Mouse (Mus musculus): Measurements from ENCODE around the gene Igsf23. TPM values are rescaled to one million over a fixed set of nuclear protein-coding genes. Genes with fewer than 3 reads are reported as not detected.
A peak's percentile ranks its signal among the peaks of the same experiment; 100 is the strongest.
"Not testable (repeated sequence)": the region's sequence is repeated elsewhere in the genome, so short reads cannot be mapped to it uniquely, and the experiment has no call there.

Igsf23 gene
- total RNA-seq, 2 experiments from 2014 or later: 0.28 TPM; not detected in 1

DNA sequence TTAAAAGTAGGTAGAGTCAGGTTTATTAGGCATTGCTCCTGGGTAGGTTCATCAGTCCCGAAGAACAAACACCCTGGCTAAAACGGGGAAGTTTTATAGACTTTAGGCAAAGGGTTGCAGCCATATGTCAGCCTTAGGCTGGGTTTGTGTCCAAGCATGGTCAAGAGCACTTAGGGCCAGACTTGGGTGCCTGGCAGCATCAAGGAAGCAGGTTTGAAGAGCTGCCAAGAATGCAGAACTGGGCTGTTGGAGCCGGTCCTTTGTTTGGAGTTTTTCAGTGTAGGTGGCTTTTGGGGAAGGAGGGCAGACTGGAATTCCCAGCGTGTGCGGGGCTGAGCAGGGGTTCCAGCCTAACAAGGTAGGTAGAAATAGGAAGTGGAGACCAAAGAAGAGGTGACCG, 14.6 kb downstream of the Igsf23 start:
- DNase-seq (ENCODE audit: low spot score in 2 of 2): no peak

DNA sequence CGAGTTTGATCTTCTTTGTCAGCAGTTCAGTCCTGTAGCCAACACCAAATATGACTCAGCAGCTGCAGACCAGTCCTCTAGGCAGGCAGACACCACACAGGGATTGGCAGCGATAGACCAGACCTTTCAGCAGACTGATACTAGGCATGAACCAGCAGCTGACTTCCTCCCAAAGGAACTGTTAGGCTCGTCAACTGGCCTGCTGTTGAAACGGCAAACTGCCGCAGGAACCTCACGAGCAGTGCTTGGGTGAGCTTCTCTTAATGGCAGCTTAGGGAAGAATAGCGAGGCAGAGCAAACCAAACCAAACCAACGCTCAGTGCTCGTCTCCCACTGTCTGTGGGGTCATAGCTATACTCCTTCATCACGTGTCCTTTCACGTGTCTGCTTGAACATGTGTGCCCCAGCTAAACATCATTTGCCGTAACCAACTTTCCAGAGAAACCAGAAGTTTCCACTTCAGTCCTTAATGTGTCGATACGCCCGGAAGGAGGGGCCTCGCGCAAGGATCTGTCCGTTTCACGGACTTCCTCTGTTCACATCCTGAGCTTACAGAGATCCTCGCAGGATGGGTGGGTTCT, 15.3 kb downstream of the Igsf23 start:
- DNase-seq (ENCODE audit: low spot score in 2 of 2): no peak

DNA sequence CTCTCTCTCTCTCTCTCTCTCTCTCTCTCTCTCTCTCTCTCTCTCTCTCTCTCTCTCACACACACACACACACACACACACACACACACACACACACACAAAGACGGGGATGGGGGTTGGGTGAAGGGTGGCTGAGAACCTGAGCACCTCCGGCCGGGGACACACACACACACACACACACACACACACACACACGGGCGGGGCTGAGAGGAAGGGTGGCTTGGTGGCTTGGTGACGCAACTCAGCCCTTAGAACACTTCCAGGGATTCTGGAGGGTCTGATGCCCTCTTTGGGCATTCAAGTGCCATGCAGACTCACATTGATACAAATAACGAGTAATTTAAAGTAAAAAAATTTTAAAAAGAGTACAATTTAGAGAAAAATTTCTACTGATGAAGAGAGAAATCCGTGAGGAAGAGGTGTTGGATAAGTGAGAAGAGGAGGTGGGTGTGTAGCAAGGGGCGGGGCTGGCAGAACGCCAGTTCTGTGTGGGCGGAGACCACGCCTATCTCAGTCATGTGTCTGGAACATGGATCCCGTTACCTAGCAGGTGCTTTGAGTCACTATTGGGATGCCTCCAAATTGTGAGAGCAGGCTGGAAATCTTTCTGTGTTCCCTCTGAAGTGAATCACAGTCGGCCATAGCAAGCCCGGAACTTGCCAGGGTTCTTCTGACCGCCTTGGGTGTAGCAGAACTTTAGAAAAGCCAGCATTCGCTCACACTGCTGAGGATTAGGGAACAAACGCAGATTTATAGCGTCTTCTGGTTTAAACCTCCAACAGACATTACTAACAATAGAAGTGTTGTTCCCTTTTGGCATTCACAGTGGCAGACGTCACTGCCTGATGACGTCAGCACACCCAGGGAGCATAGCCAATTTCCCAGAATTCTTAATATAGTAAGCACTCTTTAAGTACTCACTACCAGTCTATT, 17.4 kb downstream of the Igsf23 start:
- no peak for DNase-seq (ENCODE audit: low spot score in 2 of 2)

DNA sequence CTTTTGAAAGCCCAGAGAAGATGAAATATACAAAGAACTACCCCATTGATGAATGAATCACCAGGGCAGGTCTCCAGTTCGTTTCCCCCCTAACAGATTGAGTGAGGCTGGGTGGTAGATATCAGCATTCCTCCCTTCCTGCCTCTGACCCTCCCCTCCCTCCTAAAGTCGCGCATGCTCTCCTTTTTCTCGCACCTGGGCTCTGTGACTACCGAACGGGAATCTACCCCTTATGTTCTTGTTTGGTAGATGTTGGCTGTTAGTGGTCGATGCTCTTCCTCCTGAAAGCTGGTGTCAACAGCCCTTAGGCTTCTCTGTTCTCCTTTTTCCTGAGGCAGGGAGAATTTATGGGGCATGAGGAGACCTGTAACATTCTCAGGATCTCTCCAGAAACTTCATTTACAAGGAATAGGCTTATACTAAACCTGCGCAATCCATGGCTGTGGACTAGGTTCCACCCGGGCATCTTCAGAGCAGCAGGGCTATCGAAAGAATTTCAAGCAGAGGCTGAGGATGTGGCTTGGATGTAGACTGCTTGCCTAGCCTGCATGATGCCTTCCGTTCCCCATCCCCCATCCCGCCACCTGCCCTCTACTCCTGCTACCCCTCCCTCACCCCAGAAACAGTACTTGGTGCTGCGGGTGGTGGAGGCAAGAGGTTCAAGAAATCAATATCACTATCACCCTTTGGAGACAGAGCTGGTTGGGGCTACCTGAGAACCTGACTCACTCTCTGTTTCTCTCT, 18.3 kb downstream of the Igsf23 start:
- no peak for DNase-seq (ENCODE audit: low spot score in 2 of 2)

DNA sequence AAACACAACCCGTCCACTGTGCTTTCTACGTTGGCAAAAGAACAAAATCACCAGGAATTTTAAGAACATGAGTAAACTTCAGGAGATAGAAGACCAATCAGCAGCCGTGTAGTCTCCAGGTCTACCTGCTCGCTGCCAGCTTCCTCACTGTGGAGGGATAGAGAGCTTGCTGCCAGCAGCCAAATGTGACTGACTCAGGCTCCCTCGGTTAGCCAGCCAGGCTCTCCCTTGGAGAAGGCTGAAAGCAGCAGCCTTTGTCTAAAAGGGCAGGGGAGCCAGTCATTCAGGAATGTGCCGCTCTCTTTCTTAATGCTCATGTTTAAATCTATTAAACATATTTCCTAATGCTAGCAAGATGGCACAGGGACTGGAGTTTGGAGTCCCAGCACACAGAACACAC, 20.1 kb downstream of the Igsf23 start:
- DNase-seq (ENCODE audit: low spot score in 2 of 2): not testable (repeated sequence)

DNA sequence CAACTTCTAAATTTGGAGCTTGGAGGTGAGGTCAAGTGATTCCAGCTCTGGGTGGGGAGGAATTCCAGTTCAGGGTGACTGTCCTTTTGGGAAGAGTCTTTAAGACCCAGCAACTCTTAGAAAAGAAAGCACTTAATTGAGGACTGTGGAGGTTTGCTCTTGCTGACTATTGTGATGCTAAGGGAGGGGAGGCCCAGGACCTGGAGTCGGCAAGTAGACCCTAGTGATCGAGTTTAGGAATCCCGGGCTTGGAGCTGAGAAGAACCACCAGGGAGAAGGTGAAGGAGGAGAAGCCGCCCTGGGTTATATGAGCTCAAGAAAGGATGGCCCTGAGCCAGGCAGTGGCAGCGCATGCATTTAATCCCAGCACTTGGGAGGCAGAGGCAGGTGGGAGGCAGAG, 22.1 kb downstream of the Igsf23 start:
- DNase-seq (ENCODE audit: low spot score in 2 of 2): no peak

DNA sequence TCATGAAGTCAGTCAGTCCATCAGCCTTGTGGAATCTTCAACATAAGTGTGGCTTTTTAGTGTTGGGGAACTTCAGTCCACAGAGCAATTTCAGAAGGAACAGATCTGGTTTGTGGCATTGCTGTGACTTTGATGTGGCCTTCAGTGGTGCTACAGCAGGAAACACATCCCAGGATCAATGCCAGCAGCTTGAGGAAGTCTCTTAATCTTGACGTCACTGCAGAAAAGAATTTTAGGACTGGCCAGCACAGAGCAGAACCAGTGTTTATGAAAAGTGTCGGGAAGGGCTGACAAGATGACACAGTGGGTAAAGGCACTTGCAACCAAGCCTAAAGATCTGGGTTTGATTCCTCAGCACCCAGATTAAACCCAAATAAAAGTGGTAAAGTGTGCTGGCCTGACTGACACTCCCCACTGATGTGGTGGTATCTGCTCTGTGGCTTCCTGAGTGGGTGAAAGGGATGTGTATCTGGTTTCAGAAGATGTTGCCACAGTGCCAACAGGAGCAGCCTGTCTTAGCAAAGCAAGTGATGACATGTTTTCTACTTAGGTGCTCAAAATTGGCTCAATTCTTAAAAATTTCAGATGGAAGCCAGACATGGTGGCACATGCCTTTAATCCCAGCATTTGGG, 23.6 kb downstream of the Igsf23 start:
- DNase-seq (ENCODE audit: low spot score in 2 of 2): no peak

DNA sequence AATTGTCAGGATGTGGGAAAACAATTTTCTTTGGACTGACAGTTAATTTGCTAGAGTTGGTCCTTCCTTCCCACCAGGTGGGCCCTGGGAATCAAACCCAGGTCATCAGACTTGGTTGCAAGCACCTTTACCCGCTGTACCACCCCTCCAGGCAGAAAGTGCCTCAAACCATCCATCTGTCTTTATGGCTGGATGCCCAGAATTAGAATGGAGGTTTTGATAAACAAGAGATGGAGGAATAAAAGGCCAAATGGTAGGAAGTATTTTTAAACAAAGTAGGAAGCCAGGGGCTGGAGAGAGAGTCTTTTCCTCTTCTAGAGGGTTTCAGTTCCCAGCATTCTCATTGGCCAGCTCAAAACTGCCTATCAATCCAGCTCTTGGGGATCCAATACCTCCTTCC, 25.2 kb downstream of the Igsf23 start:
- DNase-seq (ENCODE audit: low spot score in 2 of 2): no peak

DNA sequence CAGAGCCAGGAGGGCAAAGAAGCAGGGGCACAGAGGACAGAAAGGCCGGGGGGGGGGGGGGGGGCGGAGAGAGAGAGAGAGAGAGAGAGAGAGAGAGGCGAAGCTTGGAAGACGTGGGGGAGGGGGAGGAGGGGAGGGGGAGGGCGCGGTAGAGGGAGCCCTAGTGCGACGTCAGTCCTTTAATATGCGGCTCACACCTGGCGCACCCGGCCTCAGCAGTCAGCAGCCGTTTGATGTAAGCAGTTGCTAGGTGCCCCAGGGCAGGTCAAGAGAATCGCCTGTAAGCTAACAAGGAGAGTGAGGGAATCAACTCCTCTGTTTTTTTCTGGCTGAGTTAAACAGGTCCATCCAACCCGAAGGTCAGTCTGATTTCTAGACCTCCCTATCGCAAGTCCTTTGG, 26.8 kb downstream of the Igsf23 start:
- DNase-seq (ENCODE audit: low spot score in 2 of 2): no peak

DNA sequence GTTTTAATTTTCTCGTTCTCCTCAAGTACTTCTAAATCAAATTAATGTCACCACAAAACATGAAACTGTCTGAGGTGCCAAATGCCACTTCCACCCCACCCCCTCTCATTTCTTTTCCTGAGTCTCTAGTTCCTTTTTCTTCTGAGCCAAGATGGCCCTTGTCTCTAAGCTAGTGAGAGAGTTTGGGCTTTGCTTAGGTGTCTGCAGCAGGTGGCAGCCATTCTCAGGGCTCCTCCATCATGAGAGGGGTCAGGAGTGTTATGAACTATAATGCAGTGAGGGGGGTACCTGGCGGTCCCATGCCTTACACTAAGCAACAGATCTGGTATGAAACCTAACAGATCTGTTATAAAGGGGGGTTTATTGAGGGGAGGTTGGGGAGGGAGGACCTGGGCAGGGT, 27.2 kb downstream of the Igsf23 start:
- DNase-seq (ENCODE audit: low spot score in 2 of 2): no peak

DNA sequence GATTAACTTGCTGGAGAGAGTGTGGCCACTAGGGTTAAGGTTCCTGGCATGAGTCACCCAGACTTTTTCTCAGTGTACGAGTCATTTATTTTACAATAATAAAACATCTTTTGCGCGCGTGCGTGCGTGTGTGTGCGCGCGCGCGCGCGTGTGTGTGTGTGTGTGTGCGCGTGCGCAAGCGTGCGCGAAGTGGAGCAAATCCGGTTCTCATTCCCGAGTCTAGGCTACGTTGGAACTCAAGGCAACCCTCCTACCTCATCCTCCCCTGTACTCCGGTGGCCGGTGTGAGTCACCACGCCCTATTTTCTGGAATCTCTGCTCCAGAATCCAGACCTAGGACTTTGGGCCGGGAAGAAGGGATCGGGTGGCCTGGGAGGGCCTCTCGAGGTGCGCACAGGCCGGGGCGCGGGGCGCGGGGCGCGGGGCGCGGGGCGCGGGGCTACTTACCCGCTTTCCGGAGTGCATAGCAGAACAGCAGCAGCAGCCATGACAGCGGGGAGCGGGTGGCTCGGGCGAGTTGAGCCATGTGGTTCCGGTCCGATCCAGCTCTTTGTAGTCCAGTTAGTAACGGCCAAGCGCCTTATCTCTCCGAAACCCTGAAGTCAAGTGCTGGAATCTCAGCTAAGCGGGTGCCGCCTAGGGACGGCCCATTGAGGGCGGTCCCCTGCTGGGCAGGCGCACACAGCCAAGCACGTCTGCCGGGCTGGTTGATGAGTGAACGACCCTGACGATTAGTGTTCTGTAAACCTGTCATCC, 29.9 kb downstream of the Igsf23 start, which contains the start of gene Pvr:
TSS of gene Pvr (minus strand) at position 655 of the 756 bp plus-strand sequence.
- peak; percentile 54 to 61 for DNase-seq (ENCODE audit: low spot score in 2 of 2)

DNA sequence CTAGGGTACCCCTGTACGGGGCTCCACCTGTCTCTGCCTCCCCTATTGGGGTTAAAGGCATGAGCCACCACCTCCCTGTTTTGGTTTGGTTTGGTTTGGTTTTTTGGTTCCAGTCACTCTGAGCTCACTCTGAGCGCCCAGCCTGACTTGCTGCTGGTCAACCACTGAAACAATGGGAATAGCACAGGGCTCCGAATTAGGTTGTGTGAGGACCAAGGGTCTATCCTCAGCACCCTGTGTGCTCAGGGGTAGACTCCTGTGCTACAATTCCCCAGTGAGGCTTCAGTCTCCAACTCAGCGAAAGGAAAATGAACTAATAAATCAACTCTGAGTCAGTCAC, 30.4 kb downstream of the Igsf23 start:
- no peak for DNase-seq (ENCODE audit: low spot score in 2 of 2)

DNA sequence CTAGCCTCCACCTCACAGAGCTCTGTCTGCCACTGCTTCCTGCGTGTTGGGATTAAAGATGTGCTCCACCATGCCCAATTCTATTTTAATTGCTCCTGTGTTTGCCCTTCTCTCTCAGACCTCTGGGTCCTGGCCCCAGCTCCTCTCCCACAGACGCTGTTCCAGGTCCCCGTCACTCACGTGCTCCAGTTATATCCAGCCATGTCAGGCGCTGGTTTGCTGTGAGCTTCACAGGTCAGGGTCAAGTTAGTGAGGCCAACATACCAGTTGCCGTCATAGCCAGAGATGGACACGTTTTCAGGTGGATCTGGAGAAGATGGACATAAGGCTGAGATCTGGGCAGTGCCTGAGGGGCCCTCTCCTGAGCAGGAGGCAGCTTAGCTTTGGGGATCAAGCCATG, 36.0 kb downstream of the Igsf23 start:
- no peak for DNase-seq (ENCODE audit: low spot score in 2 of 2)

DNA sequence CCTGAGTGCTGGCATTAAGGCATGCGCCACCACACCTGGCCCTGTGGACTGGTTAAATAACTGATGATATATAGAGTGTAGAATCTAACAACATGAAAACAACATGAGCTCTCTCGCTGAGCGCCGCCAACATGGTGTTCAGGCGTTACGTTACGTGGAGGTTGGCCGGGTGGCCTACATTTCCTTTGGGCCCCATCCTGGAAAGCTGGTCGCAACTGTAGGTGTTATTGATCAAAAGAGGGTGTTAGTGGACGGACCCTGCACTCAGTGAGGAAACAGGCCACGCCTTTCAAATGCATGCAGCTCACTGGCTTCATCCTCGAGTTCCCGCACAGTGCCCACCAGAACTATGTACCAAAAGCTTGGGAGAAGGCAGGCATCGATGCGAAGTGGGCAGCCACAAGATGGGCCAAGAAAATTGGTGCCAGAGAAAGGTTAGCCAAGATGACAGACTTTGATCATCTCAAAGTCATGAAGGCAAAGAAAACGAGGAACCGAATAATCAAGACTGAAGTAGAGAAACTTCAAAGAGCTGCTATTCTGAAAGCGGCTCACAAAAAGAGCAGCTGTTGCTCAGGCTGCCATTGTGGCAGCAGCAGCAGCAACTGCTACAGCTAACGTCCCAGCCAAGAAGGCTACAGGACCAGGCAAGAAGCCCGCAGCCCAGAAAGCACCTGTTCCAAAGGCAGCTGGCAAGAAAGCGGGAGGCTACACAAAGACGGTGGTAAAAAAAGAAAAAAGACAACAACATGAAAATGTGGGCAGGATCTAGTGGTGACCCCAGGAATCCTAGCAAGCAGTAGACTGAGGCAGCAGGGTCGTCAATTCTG, 38.6 kb downstream of the Igsf23 start:
- no peak for DNase-seq (ENCODE audit: low spot score in 2 of 2)

DNA sequence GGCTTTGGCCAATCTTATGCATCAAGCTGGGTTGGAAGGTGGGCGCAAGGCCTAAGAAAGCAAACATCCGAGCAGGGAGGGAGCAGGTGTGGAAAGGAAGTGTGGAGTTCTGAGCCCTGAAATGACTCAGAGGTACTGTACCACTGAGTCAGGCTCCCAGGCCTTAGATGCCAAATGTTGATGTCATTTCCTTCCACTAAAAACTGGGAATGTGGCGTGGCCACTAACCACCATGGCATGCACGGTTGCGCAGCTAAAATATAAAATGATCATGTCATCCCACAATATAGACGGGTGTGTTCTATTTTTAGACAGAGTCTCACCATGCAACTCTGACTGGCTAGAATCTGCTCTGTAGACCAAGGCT, 39.3 kb downstream of the Igsf23 start:
- no peak for DNase-seq (ENCODE audit: low spot score in 2 of 2)

DNA sequence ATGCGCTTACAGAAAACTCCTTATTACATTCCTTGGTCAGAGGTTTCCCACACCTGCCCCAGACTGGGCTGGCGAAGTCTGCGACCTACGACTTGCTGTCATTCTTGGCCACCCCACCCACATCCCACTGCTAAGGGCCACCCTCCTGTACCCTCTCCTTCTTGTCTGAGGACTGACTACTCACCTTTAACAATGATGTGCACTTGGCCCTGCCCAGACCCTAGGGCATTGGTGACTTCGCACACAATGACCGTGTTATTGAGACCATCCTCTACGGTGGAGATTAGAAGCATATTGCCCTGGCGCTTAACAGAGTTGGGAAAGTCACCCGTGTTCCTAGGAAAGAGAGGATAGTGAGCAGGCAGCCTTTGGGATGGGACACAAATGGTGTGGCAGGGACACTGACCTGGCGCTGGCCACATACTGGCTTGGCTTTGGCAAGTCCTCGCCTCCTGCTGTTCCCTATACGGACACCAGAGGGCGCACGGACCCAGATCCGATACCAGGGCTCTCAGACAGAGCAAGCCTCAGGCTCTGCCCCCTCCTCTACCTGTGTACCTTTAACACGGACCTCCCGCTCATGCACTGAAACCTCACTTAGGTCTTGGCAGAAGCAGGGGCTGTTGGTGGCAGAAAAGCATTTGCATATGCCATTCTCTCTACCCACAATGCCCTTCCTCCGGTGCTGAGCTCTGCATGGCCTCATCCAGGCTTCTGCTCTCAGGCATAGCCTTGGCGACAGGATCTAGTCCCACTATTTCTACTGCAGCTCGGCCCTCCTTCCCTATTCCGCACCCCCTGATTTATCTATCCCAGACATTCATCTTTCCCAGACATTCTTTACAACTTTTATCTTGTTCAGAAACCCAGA, 39.9 kb downstream of the Igsf23 start:
- peak; percentile 37 to 62 for DNase-seq (ENCODE audit: low spot score in 2 of 2)

DNA sequence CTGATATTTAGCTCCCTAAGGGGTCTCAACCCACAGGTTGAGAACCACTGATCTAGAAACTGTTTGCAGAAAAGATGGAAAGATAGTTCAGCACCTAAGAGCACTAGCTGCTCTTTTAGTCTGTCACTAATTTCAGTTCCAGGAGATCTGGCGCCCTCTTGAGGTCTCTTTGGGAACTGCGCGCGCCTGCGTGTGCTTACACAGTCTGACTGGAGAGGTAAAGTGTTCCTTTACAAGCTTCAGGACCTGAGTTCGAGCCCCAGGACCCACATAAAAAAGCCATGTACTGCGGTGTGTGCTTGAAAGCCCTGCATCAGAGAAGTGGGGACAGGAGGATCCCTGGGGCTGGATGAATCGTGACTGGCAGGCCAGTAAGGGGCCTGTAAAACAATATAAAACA, 60.7 kb downstream of the Igsf23 start:
- DNase-seq (ENCODE audit: low spot score in 2 of 2): peak in 1 of 2 experiments; percentile 53

DNA sequence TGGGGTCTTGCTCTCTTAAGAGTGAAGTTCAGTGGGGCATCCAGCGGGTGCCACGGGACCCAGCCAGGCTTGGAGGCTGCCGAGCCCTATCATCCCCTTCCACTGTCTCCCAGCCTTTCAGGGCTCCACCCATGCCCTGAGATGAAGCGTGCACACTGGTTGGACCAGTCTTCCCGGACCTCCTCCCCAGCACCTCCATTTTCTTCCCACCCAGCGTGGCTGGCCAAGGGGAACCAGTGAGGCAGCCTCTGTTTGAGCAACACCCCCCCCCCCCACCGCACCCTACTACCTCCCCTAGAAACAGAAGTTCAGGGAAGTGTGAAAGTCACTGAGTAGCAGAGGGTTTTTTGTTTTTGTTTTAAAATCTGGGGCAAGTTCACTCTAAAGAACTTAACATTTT, 62.7 kb downstream of the Igsf23 start, which contains the start of gene Ceacam19:
TSS of gene Ceacam19 (minus strand) at position 117 of the 400 bp plus-strand sequence.
- DNase-seq (ENCODE audit: low spot score in 2 of 2): no peak
